Mouse (Mus musculus): Measurements from ENCODE around the gene Cyp4f14. TPM values are rescaled to one million over a fixed set of nuclear protein-coding genes. Genes with fewer than 3 reads are reported as not detected.

Gene Cyp4f14
- total RNA-seq (2015), result not detected in 2 replicates
- total RNA-seq (2017), result not detected in 2 replicates

DNA sequence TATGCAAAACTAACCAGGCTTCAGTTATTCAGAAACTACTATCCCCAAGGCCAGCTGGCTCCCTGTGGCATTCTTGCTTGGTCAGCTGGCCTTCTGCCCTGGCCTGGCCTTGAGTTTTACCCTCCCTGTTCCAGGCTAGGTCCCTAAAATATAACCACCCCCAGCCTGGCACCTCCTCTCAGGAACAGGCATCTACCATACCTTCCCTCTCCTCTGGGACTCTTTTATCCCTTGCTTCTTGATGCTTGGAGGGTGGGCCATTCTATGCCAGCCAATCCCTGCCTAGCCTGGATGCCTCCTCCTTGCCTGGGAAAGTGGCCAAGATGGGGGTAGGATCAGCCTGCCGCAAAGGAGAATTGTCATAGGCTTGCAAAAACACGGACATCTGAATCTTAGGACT is at the start of gene Cyp4f14:
Gene Cyp4f14, minus strand, starts transcription at position 212 of the 400 bp plus-strand sequence.
- no peak for ATAC-seq (ENCODE audit: poor library complexity, severe bottlenecking)

DNA sequence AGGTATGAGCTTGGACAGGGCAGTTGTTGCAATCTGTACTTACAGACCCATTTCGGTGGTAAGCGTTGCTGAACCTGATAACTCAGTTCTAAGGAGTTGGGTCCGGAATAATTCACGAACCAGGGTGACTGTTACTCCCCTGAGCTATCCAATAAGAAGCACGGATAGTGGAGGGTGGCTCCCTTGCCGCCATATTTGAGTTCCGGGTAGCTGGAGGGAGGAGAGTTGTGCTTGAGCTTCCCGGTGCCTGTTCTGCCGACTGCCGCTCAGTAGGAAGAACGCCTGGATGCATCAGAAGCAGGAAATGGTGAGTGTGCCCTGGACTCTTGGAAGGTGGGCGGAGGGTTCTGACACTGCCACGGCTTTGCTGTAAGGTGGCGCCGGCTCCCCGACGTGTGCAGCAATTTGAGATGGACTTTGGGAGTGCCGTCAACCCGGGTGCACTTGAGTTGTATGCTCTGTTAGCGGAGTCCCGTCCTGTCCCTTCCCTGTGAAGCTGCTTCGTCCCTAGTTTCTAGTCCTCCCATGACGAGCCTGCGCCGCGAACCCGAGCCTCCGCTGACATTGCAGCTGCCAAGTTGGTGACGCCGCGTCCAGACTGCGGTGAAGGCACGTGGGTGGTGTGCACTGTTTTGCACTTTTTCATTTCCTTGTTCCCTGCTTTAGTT is 48.6 kb upstream of the Cyp4f14 start, which contains the start of gene Zfp472:
Gene Zfp472, plus strand, starts transcription at position 192 of the 668 bp plus-strand sequence.
- peak; percentile 98 for ATAC-seq (ENCODE audit: poor library complexity, severe bottlenecking)

DNA sequence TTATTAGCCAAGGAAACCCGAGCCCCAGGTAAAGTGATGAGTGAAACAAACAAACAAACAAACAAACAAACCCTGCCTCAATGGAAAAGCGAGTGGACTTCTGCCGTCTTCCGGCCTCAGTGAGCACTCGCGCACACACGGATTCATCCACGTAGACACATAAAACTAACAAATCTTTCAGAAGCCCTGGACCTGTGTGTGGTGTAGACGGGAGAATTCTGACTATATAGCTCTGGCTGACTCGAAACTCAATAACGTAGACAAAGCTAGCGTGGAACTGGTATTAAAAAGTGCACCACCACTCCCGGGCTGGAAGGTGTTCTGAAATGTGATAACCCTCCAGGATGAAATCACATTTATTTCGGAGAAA is 48.1 kb upstream of the Cyp4f14 start:
- ATAC-seq (ENCODE audit: poor library complexity, severe bottlenecking), result peak; percentile 19

DNA sequence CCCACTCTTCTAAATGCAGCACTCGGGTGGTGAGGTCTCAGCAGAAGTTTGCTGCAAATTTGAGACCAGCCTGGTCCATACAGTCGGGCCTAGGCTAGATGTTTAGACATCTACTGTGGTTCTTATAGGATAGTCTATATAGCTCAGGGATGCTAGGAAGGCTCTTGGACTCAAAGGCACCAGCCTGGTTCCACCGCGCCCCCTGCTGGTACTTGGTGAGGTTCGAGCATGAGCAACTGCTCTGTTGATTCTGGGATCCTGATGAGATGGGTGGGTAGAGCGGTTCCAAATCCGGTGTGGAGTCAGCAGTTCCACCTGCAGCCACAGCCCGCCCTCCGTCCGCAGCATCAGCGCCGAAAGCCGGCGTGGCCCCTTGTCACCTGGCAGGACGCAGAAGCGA is 34.3 kb upstream of the Cyp4f14 start:
- peak; percentile 57 for ATAC-seq (ENCODE audit: poor library complexity, severe bottlenecking)

DNA sequence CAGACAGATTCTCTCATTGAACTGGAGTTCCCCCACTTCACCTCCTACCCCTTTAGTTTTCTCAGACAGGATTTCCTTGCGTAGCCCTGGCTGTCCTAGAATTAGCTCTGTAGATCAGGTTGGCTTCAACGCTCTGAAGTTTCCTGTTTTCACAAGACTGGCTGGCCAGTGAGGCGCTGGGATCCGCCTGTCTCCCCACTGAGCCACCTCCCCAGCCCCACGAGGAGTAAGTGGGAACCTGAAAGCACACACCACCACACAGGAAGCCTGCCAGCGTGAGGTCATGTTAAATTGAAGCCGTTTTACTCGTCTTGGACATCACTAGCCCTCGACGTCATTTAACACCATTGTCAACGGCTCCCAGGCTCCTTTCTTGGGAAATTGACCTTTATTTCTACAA is 33.9 kb upstream of the Cyp4f14 start:
- ATAC-seq (ENCODE audit: poor library complexity, severe bottlenecking), result no peak

- no peak for ATAC-seq (ENCODE audit: poor library complexity, severe bottlenecking)
These were observed 33.0 kb upstream of the Cyp4f14 start for GRCm38 (mm10) chr17:32950136-32950535.

- ATAC-seq (ENCODE audit: poor library complexity, severe bottlenecking), result peak; percentile 91
These were observed 30.2 kb upstream of the Cyp4f14 start, which contains the start of gene Cyp4f13 for GRCm38 (mm10) chr17:32947215-32947914. TSS of gene Cyp4f13 (minus strand) at chr17:32947402.

DNA sequence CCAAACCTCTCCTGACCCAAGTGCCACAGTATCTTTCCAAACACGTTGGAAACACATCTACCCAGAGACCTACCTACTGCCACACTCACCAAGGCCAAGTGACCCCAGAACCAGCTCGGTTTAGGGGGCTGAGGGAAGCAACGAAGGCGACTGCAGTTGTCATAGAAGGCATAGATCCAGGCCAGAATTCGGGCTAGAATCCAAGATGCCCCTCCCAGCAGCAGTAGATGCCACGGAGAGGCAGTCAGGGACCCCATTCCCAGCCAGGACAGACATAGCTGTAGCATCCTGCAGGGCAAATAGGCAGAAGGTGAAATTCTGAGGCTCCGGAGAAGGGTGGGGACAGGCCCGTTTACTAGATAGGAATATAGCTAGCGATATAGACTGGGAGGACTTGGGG is 29.6 kb upstream of the Cyp4f14 start:
- ATAC-seq (ENCODE audit: poor library complexity, severe bottlenecking), result no peak; the same call in 1 of the 2 replicates

GRCm38 (mm10) chr17:32944402-32945035 is 27.4 kb upstream of the Cyp4f14 start:
- ATAC-seq (ENCODE audit: poor library complexity, severe bottlenecking), result no peak

DNA sequence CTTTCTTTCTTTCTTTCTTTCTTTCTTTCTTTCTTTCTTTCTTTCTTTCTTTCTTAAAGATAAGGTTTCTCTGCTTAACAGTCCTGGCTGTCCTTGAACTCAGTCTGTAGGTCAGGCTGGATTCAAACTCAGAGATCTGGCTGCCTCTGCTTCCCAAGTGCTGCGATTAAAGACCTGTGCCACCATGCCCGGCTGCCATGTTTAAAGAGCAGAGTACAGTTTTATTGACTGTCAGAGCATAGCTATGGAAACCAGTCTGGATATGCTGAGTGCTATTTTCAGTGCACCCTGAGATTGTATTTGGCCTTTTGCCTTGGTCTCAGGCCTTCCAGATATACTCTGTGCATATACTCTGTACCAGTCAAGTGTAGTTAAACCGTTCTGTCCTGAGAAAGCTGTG is 26.5 kb upstream of the Cyp4f14 start:
- no peak for ATAC-seq (ENCODE audit: poor library complexity, severe bottlenecking)

- no peak for ATAC-seq (ENCODE audit: poor library complexity, severe bottlenecking)
These were observed 22.7 kb upstream of the Cyp4f14 start for GRCm38 (mm10) chr17:32939831-32940230.

DNA sequence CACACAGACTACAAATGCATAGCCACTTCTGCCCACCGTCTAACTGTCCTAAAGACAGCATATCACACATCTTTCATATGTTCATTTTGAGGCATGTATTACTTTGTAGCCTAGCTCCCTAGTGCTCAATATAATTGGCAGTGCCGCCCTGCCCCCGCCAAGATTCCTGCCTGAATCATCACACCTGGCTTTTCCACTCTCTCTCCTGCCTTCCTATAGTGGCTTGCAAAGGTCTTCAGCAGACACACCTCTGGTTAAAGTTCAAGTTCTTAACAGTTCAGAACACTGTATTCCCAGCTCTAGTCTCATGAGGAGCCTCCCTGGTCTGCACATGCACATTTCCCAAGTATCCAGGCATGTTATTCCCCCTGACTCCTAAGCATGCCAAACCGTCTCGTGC is 10.7 kb upstream of the Cyp4f14 start:
- ATAC-seq (ENCODE audit: poor library complexity, severe bottlenecking), result no peak

DNA sequence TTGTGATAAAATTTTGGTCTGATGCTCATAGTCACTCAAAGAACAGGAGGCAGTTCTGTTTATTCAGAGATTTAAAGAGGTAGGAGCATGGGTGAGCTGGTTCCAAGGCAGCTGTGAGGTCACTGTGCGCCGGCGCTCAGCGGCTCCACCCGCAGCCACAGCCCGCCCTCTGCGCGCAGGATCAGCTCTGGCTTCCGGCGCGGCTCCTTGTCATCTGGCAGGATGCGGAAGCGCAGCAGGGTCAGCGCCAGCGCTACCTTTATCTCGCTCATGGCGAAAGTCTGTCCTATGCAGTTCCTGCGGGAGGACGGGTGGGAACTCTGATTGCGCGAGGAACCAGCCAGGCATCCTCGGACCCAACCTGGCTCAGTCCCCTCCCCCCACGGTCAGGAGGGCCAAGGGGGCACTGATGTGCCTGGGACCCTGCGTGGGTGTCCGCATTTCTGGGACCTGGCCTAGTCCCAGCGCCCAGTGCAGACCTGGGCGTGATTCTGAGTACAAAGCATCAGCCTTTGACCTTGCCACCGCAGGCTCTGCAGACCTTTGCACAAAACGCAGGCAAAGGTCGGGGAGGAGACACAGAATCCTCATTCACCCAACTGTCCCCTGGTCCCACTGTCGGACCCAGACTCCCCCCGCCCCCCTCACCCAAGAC is 7.6 kb upstream of the Cyp4f14 start:
- peak; percentile 95 for ATAC-seq (ENCODE audit: poor library complexity, severe bottlenecking)

DNA sequence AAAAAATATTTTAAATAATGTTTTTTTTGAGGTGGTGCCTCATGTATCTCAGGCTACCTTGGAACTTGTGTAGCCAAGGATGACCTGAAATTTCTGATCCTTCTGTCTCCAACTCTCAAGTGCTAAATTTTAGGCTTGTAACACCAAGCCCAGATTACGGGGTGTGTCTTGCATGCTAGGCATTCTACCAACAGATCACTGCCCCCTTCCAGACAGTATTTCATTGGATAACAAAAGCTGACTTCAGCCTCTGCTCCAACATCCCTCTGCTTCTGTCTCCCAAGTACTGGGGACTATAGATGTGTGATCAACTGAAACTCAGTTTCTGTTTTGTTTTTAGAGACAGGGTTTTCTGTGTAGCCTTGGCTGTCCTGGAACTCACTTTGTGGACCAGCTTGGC is 6.5 kb upstream of the Cyp4f14 start:
- no peak for ATAC-seq (ENCODE audit: poor library complexity, severe bottlenecking)

DNA sequence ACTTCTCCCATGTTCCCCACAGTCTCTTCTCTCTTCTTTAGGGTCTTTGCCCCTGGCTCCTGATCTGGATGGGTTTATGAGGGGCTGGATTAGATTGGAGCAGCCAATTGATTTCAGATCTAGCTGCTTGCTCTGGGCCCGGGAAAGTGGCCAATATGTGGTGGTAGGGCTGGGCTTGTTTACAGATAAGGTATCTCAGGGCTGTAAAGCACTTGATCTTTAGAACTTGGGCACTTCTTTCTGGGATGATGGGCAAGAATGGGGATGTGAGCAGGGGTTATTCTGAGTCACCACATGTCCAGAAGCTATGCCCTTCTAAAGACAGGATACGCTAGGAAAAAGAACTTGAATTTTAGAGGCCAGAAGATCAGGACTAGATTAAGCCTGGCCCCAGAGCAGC is 2.0 kb upstream of the Cyp4f14 start:
- no peak for ATAC-seq (ENCODE audit: poor library complexity, severe bottlenecking)

GRCm38 (mm10) chr17:32916075-32916474 is 1.1 kb downstream of the Cyp4f14 start:
- no peak for ATAC-seq (ENCODE audit: poor library complexity, severe bottlenecking)

DNA sequence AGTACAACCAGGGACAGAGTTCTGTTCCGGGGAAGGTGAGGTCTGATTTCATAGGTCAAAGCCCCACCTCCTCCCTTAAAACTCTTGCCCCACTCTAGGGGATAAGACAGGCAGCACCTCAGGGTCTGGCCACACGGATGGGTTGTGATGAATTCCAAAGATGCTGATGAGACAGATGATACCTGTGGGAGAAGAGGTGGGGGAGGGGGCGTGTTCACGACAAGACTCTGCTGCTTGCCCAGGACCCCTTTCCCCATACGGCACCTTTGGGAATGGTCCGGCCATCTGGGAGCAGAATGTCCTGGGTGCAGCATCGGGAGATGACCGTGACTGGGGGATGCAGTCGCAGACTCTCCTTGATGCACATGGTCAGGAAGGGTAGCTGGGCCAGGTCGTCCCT is 11.0 kb downstream of the Cyp4f14 start:
- ATAC-seq (ENCODE audit: poor library complexity, severe bottlenecking), result no peak

DNA sequence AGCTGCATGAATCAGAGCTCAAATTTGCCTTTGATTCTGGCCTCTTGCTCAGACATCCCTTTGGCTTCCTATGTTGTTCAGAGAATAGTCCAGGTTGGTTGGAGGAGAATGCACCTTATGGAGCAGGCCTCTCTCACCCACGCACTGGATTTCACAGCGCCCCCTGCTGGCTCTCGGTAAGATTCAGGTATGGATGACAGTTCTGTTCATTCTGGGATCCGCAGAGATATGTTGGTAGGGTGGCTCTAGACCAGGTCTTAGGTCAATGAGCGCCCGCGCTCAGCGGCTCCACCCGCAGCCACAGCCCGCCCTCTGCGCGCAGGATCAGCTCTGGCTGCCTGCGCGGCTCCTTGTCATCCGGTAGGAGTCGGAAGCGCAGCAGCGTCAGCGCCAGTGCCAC is 11.9 kb downstream of the Cyp4f14 start:
- 0 out of 2 replicates have a peak, but pooled peaks have one; percentile 52 for ATAC-seq (ENCODE audit: poor library complexity, severe bottlenecking)

DNA sequence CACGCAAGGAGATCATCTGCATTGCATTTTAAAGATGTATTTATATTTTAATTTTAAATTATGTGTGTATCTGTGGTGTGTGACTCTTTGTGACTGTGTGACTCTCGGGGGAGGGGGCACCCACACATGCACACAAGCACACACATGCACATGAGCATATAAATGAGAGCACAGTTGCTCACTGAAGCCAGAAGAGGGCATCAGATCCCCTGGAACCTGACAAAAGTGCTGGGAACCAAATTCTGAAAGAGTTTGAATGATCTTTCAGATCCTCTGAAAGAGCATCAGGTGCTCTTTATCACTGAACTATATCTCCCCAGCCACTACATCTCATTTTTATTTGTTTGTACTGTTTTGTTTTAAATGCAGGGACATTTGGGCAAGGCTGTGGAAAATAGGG is 12.7 kb downstream of the Cyp4f14 start:
- 0 out of 2 replicates have a peak, but pooled peaks have one; percentile 30 for ATAC-seq (ENCODE audit: poor library complexity, severe bottlenecking)

DNA sequence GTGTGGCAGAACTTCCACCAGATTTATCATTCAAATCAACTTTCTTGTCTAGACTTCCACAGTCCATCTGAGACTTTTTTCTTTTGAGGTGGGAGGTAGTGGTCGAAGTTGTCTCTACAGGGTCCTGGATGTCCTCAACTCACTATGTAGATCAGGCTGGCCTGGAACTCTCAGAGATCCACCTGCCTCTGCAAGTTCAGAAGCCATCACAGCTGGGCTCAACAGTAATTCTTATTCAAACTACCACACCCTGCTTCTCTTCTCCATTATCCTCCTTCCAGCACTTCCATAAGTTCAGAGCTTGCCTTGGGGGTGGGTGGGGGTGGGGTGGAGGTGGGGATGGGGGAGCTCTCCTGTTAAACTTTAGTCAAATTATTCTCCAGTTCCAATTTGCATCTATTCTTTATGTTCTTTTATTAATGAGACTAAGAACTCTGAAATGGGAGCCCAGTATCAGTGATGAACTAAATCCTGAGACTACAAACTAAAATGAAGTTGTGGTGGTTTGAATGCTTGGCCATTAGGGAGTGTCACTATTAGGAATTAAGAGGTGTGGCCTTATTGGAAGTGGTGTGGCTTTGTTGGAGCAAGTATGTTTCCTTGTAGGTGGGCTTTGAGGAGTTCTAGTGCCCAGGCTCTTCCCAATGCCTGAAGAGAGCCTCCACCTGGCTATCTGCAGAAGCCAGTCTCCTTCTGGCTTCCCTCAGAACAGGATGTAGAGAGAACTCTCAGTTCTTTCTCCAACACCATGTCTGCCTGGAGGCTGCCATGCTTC is 15.2 kb downstream of the Cyp4f14 start:
- no peak for ATAC-seq (ENCODE audit: poor library complexity, severe bottlenecking)
